Comparison of ENCODE assay signal across 10 mouse cellular contexts in genomic region chr13:78629041-78629727, GRCm38 (mm10).
DNase-seq lines count a peak whose midpoint lies in the region; ATAC-seq and TF ChIP-seq lines count a peak whose summit lies in the region.
"Had no signal": no experiment of that assay in that cellular context is flagged by ENCODE, and none has a peak within 500 bp of the region (broad histone marks: within the 10 kb centered on the region; RNA-seq: fewer than 3 reads in every experiment).

No protein-coding gene starts in this region.

- H3K9me3 ChIP-seq in limb, embryonic 14.5 days (ENCODE audit: control insufficient read depth, low read length): no peaks in the 10 kb centered on the region

- peaks cover 2% of the 10 kb centered on the region; the same call in 1 of the 2 replicates for H3K4me1 ChIP-seq in limb, embryonic 14.5 days (ENCODE audit: control insufficient read depth, insufficient read depth, low read length)

- WGBS in limb, embryonic 14.5 days: 20% methylated on average over 10 of the region's 10 CpGs

- H3K4me2 ChIP-seq in limb, embryonic 14.5 days (replicated peaks; ENCODE audit: low read depth, low read length, severe bottlenecking): peak overlapping the region; percentile 32; the same call in 1 of the 2 replicates

- peak; percentile 65; the same call in 1 of the 2 replicates for ATAC-seq in limb, embryonic 14.5 days (ENCODE audit: low FRiP score, low read depth)

- H3K27ac ChIP-seq in limb, embryonic 14.5 days (replicated peaks; ENCODE audit: low read depth, low read length): no peak overlapping the region

- H3K9ac ChIP-seq in limb, embryonic 14.5 days (ENCODE audit: low read depth, low read length, severe bottlenecking): no peak overlapping the region

- no peak overlapping the region for H3K4me3 ChIP-seq in limb, embryonic 14.5 days (replicated peaks; ENCODE audit: low read length)

- DNase-seq in kidney, postnatal 10 days: peak; percentile 9
- DNase-seq in kidney, adult 9 months: no peak
- peak; percentile 3 for DNase-seq in adipocyte (ENCODE audit: low spot score)
- DNase-seq in fibroblast of lung, adult 2 months (ENCODE audit: low read depth): peak; percentile 18
- peak; percentile 61 for DNase-seq in limb, embryonic 14.5 days (ENCODE audit: low spot score)
- DNase-seq in heart, adult 8-10 months (ENCODE audit: low spot score): no peak
- no peak for DNase-seq in right cerebral cortex, postnatal 25 days
- no peak for DNase-seq in cerebellum, adult 9-10 months
- DNase-seq: adrenal gland, postnatal 14 days; spleen, adult 18-20 months had no signal

- TF ChIP-seq POLR2A in limb, embryonic 14.5 days (IDR thresholded peaks at IDR 0.05; ENCODE audit: borderline replicate concordance, extremely low read depth, insufficient read depth, insufficient read length): no peak

- no peaks in the 10 kb centered on the region for H3K27me3 ChIP-seq in limb, embryonic 14.5 days (ENCODE audit: control insufficient read depth, insufficient read depth, low read length)

- no peaks in the 10 kb centered on the region for H3K36me3 ChIP-seq in limb, embryonic 14.5 days (ENCODE audit: control insufficient read depth, insufficient read depth, low read length)

Comparison
In these comparisons a context has a peak if more than half of its experiments do, and no peak if none do; other contexts are left out.
1. DNase-seq: peak in kidney, postnatal 10 days (single experiment), adipocyte (single experiment), fibroblast of lung, adult 2 months (single experiment) and limb, embryonic 14.5 days (single experiment); none in kidney, adult 9 months (single experiment), heart, adult 8-10 months (single experiment), right cerebral cortex, postnatal 25 days (single experiment) and cerebellum, adult 9-10 months (single experiment).